Mouse (Mus musculus) kidney, adult 2 months (tissue): ENCODE measurements around the gene Gm33543.

Source experiments
- CTCF ChIP-seq: fragments of 200-500 bp; conservative IDR thresholded peaks from 2 replicates; pipeline ENCODE4 v1.5.1; 2011; ENCODE audit warnings: low read depth, mild to moderate bottlenecking, control low read depth, low read length, moderate library complexity, mixed read lengths; ENCODE audit not compliant: insufficient read depth, insufficient read length
- POLR2A ChIP-seq: fragments of 200-500 bp; IDR thresholded peaks from one replicate; pipeline ENCODE4 v1.6.1; 2011; ENCODE audit warnings: low read depth, low read length, control low read depth

- TF ChIP-seq CTCF: no peak
- TF ChIP-seq POLR2A: no peak
Measured at GRCm38 (mm10) chr10:95830891-95831290, 11.8 kb downstream of the Gm33543 start.
